Mouse (Mus musculus) embryonic fibroblast, embryonic 13.5 days (primary cell): ENCODE data around the gene Spen.

ENCODE experiments used
- CTCF ChIP-seq: IDR thresholded peaks from 2 replicates; pipeline ENCODE4 v1.5.1; 2011; ENCODE audit warnings: mild to moderate bottlenecking, control low read depth, low read length, moderate library complexity, borderline replicate concordance; ENCODE audit not compliant: insufficient read depth
- POLR2A ChIP-seq: IDR thresholded peaks from 2 replicates; pipeline ENCODE4 v1.6.1; 2011; ENCODE audit warnings: low read depth, mild to moderate bottlenecking, control low read depth, low read length, moderate library complexity

GRCm38 (mm10) chr4:141583919-141584318, 45.5 kb upstream of the Spen start:
- TF ChIP-seq CTCF: no peak
- TF ChIP-seq POLR2A: no peak
